Mouse (Mus musculus) adrenal gland, adult 8-10 months (tissue): Measurements from ENCODE around the gene 1700001C02Rik. TPM values are rescaled to one million over a fixed set of nuclear protein-coding genes. Genes with fewer than 3 reads are reported as not detected.

ENCODE experiments used
- DNase-seq: peaks from one replicate; pipeline ENCODE4 v3.0.0; 2022
- total RNA-seq, 4 experiments: library from RNA; stranded (reverse); gene quantifications; 2 replicates each; pipeline ENCODE4 v1.2.4; 2022

1700001C02Rik gene
- total RNA-seq, 4 experiments from 2014 or later, result not detected

- DNase-seq, result no peak
Observed at GRCm38 (mm10) chr5:30495288-30495687, 29.4 kb downstream of the 1700001C02Rik start.

- no peak for DNase-seq
Observed at GRCm38 (mm10) chr5:30496821-30497220, 31.0 kb downstream of the 1700001C02Rik start.

- DNase-seq, result no peak
Observed at GRCm38 (mm10) chr5:30497299-30497698, 31.5 kb downstream of the 1700001C02Rik start.

- DNase-seq, result no peak
Observed at GRCm38 (mm10) chr5:30513111-30513510, 47.3 kb downstream of the 1700001C02Rik start.

- DNase-seq, result peak; percentile 52
Observed at GRCm38 (mm10) chr5:30516376-30516775, 50.5 kb downstream of the 1700001C02Rik start.

GRCm38 (mm10) chr5:30518108-30518507 lies 52.3 kb downstream of the 1700001C02Rik start:
- no peak for DNase-seq

GRCm38 (mm10) chr5:30518547-30518946 lies 52.7 kb downstream of the 1700001C02Rik start:
- no peak for DNase-seq

- DNase-seq, result no peak
Observed at GRCm38 (mm10) chr5:30519494-30519893, 53.6 kb downstream of the 1700001C02Rik start.

GRCm38 (mm10) chr5:30520214-30520732 lies 54.4 kb downstream of the 1700001C02Rik start:
- DNase-seq, result no peak

GRCm38 (mm10) chr5:30522406-30522805 lies 56.6 kb downstream of the 1700001C02Rik start:
- DNase-seq, result no peak

GRCm38 (mm10) chr5:30523131-30523530 lies 57.3 kb downstream of the 1700001C02Rik start:
- no peak for DNase-seq

GRCm38 (mm10) chr5:30524213-30524612 lies 58.4 kb downstream of the 1700001C02Rik start:
- no peak for DNase-seq

GRCm38 (mm10) chr5:30525920-30526836 lies 60.3 kb downstream of the 1700001C02Rik start:
- DNase-seq, result no peak

- no peak for DNase-seq
Observed at GRCm38 (mm10) chr5:30527129-30527528, 61.3 kb downstream of the 1700001C02Rik start.

- DNase-seq, result no peak
Observed at GRCm38 (mm10) chr5:30528906-30529305, 63.1 kb downstream of the 1700001C02Rik start.

Other genes with a start within 250 kb of the 1700001C02Rik start
- 10 to 100 TPM; 15.1 to 24.5 (median 20.4) TPM for gene Selenoi, start 233.5 kb upstream of the 1700001C02Rik start, total RNA-seq
- 1 to 10 TPM in 3 of 4 experiments, under 1 TPM in 1; 0.59 to 2.1 (median 1.1) TPM for gene Drc1, start 184.7 kb upstream of the 1700001C02Rik start, total RNA-seq
- gene Otof, start 4.1 kb upstream of the 1700001C02Rik start, total RNA-seq, result 1 to 10 TPM in 1 of 4 experiments, under 1 TPM in 2, not detected in 1; 0.12 to 1.1 (median 0.38) TPM
- 1 to 10 TPM; 1.9 to 6.7 (median 3.7) TPM for gene Cib4, start 79.8 kb downstream of the 1700001C02Rik start, total RNA-seq
- gene Kcnk3, start 122.1 kb downstream of the 1700001C02Rik start, total RNA-seq, result 1,000 to 10,000 TPM; 1,385 to 1,638 (median 1,575) TPM
- gene Slc35f6, start 181.9 kb downstream of the 1700001C02Rik start, total RNA-seq, result 10 to 100 TPM; 39.8 to 60.3 (median 49.4) TPM
- 10 to 100 TPM in 2 of 4 experiments, 1 to 10 TPM in 2; 4.3 to 11.4 (median 8.5) TPM for gene Cenpa, start 200.7 kb downstream of the 1700001C02Rik start, total RNA-seq
- 1 to 10 TPM; 1.5 to 4.0 (median 2.7) TPM for gene Dpysl5, start 245.5 kb downstream of the 1700001C02Rik start, total RNA-seq